Mouse (Mus musculus) embryonic fibroblast, embryonic 13.5 days (primary cell): ENCODE data around the gene Milr1.
"Not testable (repeated sequence)": the region's sequence is repeated elsewhere in the genome, so short reads cannot be mapped to it uniquely, and the experiment has no call there.

Experiments used
- CTCF ChIP-seq: IDR thresholded peaks from 2 replicates; pipeline ENCODE4 v1.5.1; 2011; ENCODE audit warnings: mild to moderate bottlenecking, control low read depth, low read length, moderate library complexity, borderline replicate concordance; ENCODE audit not compliant: insufficient read depth
- POLR2A ChIP-seq: IDR thresholded peaks from 2 replicates; pipeline ENCODE4 v1.6.1; 2011; ENCODE audit warnings: low read depth, mild to moderate bottlenecking, control low read depth, low read length, moderate library complexity

DNA sequence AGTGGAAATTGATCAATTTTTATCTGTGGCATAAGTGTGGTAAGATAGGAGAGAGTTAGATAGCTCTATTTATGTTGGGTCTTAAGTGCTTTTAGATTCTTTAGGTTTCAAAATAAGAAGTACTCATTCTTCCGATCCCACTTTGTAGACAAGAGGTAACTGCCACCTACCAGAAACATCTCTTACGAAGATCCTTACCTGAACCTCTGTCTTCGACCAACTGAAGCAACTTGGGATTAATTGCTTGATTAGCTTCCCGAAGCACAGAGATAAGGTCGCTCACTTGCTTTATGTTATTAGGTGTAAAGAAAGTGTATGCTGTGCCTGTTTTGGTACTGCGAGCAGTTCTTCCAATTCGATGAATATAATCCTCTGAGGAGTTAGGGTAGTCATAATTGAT lies 31.2 kb downstream of the Milr1 start:
- not testable (repeated sequence) for TF ChIP-seq CTCF, POLR2A
